Mouse (Mus musculus) liver, embryonic 12.5 days (tissue): ENCODE measurements around the gene Helt. TPM values are rescaled to one million over a fixed set of nuclear protein-coding genes. Genes with fewer than 3 reads are reported as not detected.

ENCODE experiments used
- ATAC-seq: fragments of 200-750 bp; cut with Nextera tagmentation; 2 replicates; pipeline ENCODE4 v1.8.0; 2017; ENCODE audit warnings: moderate number of reproducible peaks, mild to moderate bottlenecking, moderate library complexity
- H3K27ac ChIP-seq: fragments of 300-500 bp; sonication (generic); 2 replicates; pipeline ENCODE4 v1.5.1; 2016; ENCODE audit warnings: mild to moderate bottlenecking
- H3K27me3 ChIP-seq: fragments of 300-500 bp; sonication (generic); replicated peaks from 2 replicates; pipeline ENCODE4 v1.6.1; 2016; ENCODE audit warnings: mild to moderate bottlenecking, moderate library complexity
- H3K36me3 ChIP-seq: fragments of 300-500 bp; sonication (generic); 2 replicates; pipeline ENCODE4 v1.6.1; 2016; ENCODE audit warnings: mild to moderate bottlenecking, moderate library complexity
- H3K4me1 ChIP-seq: fragments of 300-500 bp; sonication (generic); 2 replicates; pipeline ENCODE4 v1.6.1; 2016
- H3K4me2 ChIP-seq: fragments of 300-500 bp; sonication (generic); 2 replicates; pipeline ENCODE4 v1.6.1; 2016; ENCODE audit warnings: mild to moderate bottlenecking, moderate library complexity
- H3K4me3 ChIP-seq: fragments of 300-500 bp; sonication (generic); 2 replicates; pipeline ENCODE4 v1.5.1; 2016; ENCODE audit warnings: mild to moderate bottlenecking, moderate library complexity
- H3K9ac ChIP-seq: fragments of 300-500 bp; sonication (generic); 2 replicates; pipeline ENCODE4 v1.6.1; 2016; ENCODE audit warnings: mild to moderate bottlenecking, moderate library complexity
- H3K9me3 ChIP-seq: fragments of 300-500 bp; sonication (generic); replicated peaks from 2 replicates; pipeline ENCODE4 v1.6.1; 2016; ENCODE audit warnings: mild to moderate bottlenecking, moderate library complexity
- WGBS: fragments of 180-500 bp; shearing (Covaris S2); methylation state at CpG from one replicate; pipeline ENCODE4 v1.1.7; 2016; ENCODE audit not compliant: insufficient replicate concordance; 5-methylcytosine and 5-hydroxymethylcytosine counted together
- polyA plus RNA-seq: library from polyadenylated mRNA; unstranded; fragments of >200 nt; fragmentation: Nextera tagmentation; extraction: Ambion mirVana; gene quantifications from 2 replicates; pipeline ENCODE4 v1.2.1, GENCODE M21; 2016

The Helt gene
- polyA plus RNA-seq, 1 experiment from 2014 or later, result not detected

GRCm38 (mm10) chr8:46257921-46258682 is 36.4 kb downstream of the Helt start:
- ATAC-seq, result no peak
- Histone ChIP-seq H3K4me2 (no peak overlapping the region), H3K4me1 (no peaks in the 10 kb centered on the region), H3K27me3 (no peaks in the 10 kb centered on the region), H3K9ac (no peak overlapping the region), H3K4me3 (no peak overlapping the region), H3K36me3 (no peaks in the 10 kb centered on the region), H3K27ac (no peak overlapping the region), H3K9me3 (no peaks in the 10 kb centered on the region)
- WGBS, result 49% methylated on average over 19 of the region's 19 CpGs

GRCm38 (mm10) chr8:46252456-46252855 is 42.0 kb downstream of the Helt start:
- H3K36me3 ChIP-seq, result no peaks in the 10 kb centered on the region
- no peak overlapping the region for H3K27ac ChIP-seq
- WGBS, result 74% methylated on average over 13 of the region's 13 CpGs
- no peaks in the 10 kb centered on the region for H3K9me3 ChIP-seq
- no peaks in the 10 kb centered on the region for H3K27me3 ChIP-seq
- H3K4me1 ChIP-seq, result no peaks in the 10 kb centered on the region
- no peak for ATAC-seq
- H3K4me3 ChIP-seq, result no peak overlapping the region
- H3K9ac ChIP-seq, result no peak overlapping the region
- no peak overlapping the region for H3K4me2 ChIP-seq

GRCm38 (mm10) chr8:46251561-46251960 is 42.9 kb downstream of the Helt start:
- no peak overlapping the region for H3K27ac ChIP-seq
- no peaks in the 10 kb centered on the region for H3K36me3 ChIP-seq
- 61% methylated on average over 10 of the region's 10 CpGs for WGBS
- no peak for ATAC-seq
- H3K27me3 ChIP-seq, result no peaks in the 10 kb centered on the region
- H3K9ac ChIP-seq, result no peak overlapping the region
- no peak overlapping the region for H3K4me3 ChIP-seq
- H3K4me1 ChIP-seq, result no peaks in the 10 kb centered on the region
- no peak overlapping the region for H3K4me2 ChIP-seq
- no peaks in the 10 kb centered on the region for H3K9me3 ChIP-seq

- no peaks in the 10 kb centered on the region for H3K9me3 ChIP-seq
- H3K27ac ChIP-seq, result no peak overlapping the region
- H3K4me2 ChIP-seq, result no peak overlapping the region
- 43% methylated on average over 11 of the region's 11 CpGs for WGBS
- H3K4me1 ChIP-seq, result no peaks in the 10 kb centered on the region
- no peak overlapping the region for H3K9ac ChIP-seq
- ATAC-seq, result no peak
- H3K4me3 ChIP-seq, result no peak overlapping the region
- no peaks in the 10 kb centered on the region for H3K27me3 ChIP-seq
- H3K36me3 ChIP-seq, result no peaks in the 10 kb centered on the region
These were observed 48.1 kb downstream of the Helt start for GRCm38 (mm10) chr8:46246346-46246745.

- no peak for ATAC-seq
- Histone ChIP-seq H3K9me3 (no peaks in the 10 kb centered on the region), H3K27me3 (peaks cover 6% of the 10 kb centered on the region; the same call in 1 of the 2 replicates), H3K4me3 (no peak overlapping the region), H3K4me1 (no peaks in the 10 kb centered on the region), H3K4me2 (no peak overlapping the region), H3K9ac (no peak overlapping the region), H3K36me3 (no peaks in the 10 kb centered on the region), H3K27ac (no peak overlapping the region)
- WGBS, result 64% methylated on average over 7 of the region's 7 CpGs
These were observed 51.5 kb downstream of the Helt start for GRCm38 (mm10) chr8:46242946-46243345.

Other genes starting within 250 kb of the Helt start
- gene Cfap97, start 142.9 kb downstream of the Helt start, polyA plus RNA-seq, result 12.1 and 12.5 TPM in 2 replicates
- gene Snx25, start 142.5 kb downstream of the Helt start, polyA plus RNA-seq, result 5.7 and 6.2 TPM in 2 replicates
- 144 and 148 TPM in 2 replicates for gene Slc25a4, start 83.4 kb downstream of the Helt start, polyA plus RNA-seq
- 42.5 and 44.1 TPM in 2 replicates for gene Acsl1, start 176.4 kb upstream of the Helt start, polyA plus RNA-seq